Mouse (Mus musculus) neural tube, embryonic 11.5 days (tissue): ENCODE results near the gene Stk32c. TPM values are rescaled to one million over a fixed set of nuclear protein-coding genes. Genes with fewer than 3 reads are reported as not detected.

Experiments
- ATAC-seq: fragments of 200-750 bp; cut with Nextera tagmentation; 2 replicates; pipeline ENCODE4 v1.8.0; 2017; ENCODE audit warnings: moderate number of reproducible peaks, mild to moderate bottlenecking, moderate TSS enrichment, moderate library complexity; ENCODE audit not compliant: insufficient read depth, low FRiP score, low TSS enrichment
- DNase-seq: peaks from one replicate; pipeline ENCODE4 v3.0.0-alpha.2; 2015; ENCODE audit warnings: low spot score
- H3K27ac ChIP-seq: fragments of 300-500 bp; sonication (generic); 2 replicates; pipeline ENCODE4 v1.5.1; 2014; ENCODE audit warnings: low read depth, mild to moderate bottlenecking, low read length
- H3K27me3 ChIP-seq: fragments of 300-500 bp; sonication (generic); 2 replicates; pipeline ENCODE4 v1.6.1; 2014; ENCODE audit warnings: mild to moderate bottlenecking, low read length, mixed read lengths; ENCODE audit not compliant: control insufficient read depth, insufficient read depth
- H3K36me3 ChIP-seq: fragments of 300-500 bp; sonication (generic); 2 replicates; pipeline ENCODE4 v1.6.1; 2014; ENCODE audit warnings: mild to moderate bottlenecking, low read length, moderate library complexity, mixed read lengths; ENCODE audit not compliant: control insufficient read depth, insufficient read depth
- H3K4me1 ChIP-seq: fragments of 300-500 bp; sonication (generic); 2 replicates; pipeline ENCODE4 v1.6.1; 2014; ENCODE audit warnings: low read length, mixed read lengths; ENCODE audit not compliant: control insufficient read depth, insufficient read depth
- H3K4me2 ChIP-seq: fragments of 300-500 bp; sonication (generic); 2 replicates; pipeline ENCODE4 v1.6.1; 2014; ENCODE audit warnings: low read depth, mild to moderate bottlenecking, moderate library complexity
- H3K4me3 ChIP-seq: fragments of 300-500 bp; sonication (generic); 2 replicates; pipeline ENCODE4 v1.5.1; 2014; ENCODE audit warnings: low read depth, low read length
- H3K9ac ChIP-seq: fragments of 300-500 bp; sonication (generic); 2 replicates; pipeline ENCODE4 v1.6.1; 2014; ENCODE audit warnings: mild to moderate bottlenecking, low read length
- H3K9me3 ChIP-seq: fragments of 300-500 bp; sonication (generic); 2 replicates; pipeline ENCODE4 v1.6.1; 2016; ENCODE audit warnings: low read length; ENCODE audit not compliant: control insufficient read depth
- WGBS: fragments of 180-500 bp; shearing (Covaris S2); extraction: QIAGEN DNeasy Blood & Tissue Kit; methylation state at CpG from one replicate; pipeline ENCODE4 v1.1.7; 2014; 5-methylcytosine and 5-hydroxymethylcytosine counted together
- polyA plus RNA-seq: library from polyadenylated mRNA; unstranded; fragments of >200 nt; fragmentation: Nextera tagmentation; extraction: Ambion mirVana; gene quantifications from 2 replicates; pipeline ENCODE4 v1.2.1, GENCODE M21; 2014

The Stk32c gene
- polyA plus RNA-seq, 1 experiment from 2014 or later, result 0.46 TPM

DNA sequence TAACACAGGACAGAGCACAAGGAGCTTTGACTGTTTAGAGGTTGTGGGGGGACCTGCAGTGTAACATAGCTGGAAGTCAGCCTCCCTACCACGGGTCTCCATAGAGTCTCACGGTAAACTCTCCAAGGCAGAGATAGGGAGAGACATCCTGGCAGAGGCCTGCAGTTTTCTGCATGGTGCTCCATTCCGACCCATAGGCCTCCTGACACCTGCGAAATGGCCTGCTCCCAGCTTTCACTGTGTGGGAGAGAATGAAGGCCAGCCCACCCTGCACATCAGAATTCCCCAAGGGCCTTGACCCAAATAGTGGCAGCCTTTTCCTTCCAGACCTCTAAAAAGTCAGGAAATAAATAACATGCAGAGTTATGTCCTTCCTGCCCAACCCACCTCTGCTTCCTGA, 22.5 kb downstream of the Stk32c start:
- H3K4me1 ChIP-seq, result peaks cover 8% of the 10 kb centered on the region
- WGBS, result 97% methylated on average over 4 of the region's 4 CpGs
- no peak overlapping the region for H3K4me3 ChIP-seq
- no peak overlapping the region for H3K27ac ChIP-seq
- H3K27me3 ChIP-seq, result peaks cover 12% of the 10 kb centered on the region
- no peaks in the 10 kb centered on the region for H3K36me3 ChIP-seq
- ATAC-seq, result no peak
- no peak for DNase-seq
- no peak overlapping the region for H3K9ac ChIP-seq
- no peak overlapping the region for H3K4me2 ChIP-seq
- no peaks in the 10 kb centered on the region for H3K9me3 ChIP-seq

DNA sequence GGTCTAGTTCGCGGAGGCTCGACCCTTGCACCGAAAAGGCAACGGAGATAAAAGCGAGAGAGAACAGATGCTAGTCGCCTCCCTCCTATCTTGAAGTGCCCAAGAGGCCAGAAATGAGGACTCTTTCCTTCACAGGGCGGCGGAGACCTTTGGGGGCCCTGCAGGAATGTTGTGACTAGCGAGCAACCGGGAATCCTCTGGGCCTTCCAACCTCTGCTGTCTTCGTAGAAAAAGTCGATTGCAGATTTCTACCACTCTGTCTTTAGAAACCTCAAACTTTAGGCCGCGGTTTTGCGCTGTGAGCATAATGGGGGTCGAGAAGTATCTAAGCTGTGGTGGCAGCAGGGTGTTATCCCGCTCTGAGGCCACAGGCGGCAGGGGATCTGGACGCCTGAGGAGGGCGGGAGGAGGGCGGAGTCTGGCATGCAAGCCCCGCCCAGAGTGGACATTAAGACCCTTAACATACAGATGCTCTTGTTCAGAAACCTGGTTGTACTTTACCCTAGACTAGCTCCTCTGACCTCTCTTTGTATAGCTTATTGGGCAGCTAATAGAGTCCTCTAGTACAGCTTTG, 24.4 kb downstream of the Stk32c start:
- peaks cover 8% of the 10 kb centered on the region for H3K4me1 ChIP-seq
- peak overlapping the region; percentile 96 for H3K4me2 ChIP-seq
- H3K27ac ChIP-seq, result no peak overlapping the region
- H3K4me3 ChIP-seq, result peak overlapping the region; percentile 72
- no peaks in the 10 kb centered on the region for H3K36me3 ChIP-seq
- H3K27me3 ChIP-seq, result peaks cover 12% of the 10 kb centered on the region
- 3% methylated on average over 23 of the region's 23 CpGs for WGBS
- ATAC-seq, result peak; percentile 78; the same call in 1 of the 2 replicates
- peak overlapping the region; percentile 67; the same call in 1 of the 2 replicates for H3K9ac ChIP-seq
- H3K9me3 ChIP-seq, result no peaks in the 10 kb centered on the region
- DNase-seq, result peak; percentile 74

DNA sequence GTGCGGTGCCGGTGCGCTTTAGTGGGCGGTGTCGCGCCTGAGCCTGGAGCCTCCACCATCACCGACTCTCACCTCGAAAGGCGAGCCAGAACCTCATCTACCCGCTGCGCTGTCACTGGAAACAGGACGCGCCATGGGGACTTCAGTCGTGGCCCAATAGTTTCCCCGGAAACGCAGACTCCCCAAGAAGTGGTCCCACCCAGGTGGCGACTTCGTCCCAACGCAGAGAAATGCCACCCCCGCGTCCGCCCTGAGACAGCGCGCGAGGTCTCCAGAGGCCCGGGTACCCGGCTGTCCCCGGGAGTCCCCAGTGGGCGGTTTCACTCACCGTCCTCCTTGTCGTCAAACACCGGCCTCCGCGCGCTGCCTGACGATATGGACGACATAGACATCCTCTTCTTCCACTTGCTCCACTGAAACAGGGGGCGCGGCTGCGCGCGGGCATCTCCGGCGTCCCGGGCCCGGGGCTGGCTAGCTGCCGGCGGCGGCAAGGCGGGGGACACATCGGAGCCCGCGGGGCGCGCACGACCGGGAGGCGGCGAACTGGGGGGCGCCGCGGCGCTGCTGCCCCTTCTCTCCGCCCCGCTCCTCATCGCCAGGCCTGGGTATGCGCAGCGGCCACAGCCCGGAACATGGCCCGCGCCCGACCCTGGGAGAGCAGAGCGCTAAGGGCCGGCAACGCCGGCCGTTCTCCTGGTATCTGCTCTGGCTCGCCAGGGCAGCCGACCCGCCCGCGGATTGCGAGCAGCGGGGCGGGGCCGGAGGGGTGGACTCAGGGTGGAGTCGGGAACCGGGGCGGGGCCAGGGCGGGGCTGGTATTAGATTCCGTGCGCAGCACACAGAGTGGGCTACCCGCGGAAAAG, 25.1 kb downstream of the Stk32c start:
- peak overlapping the region; percentile 67 for H3K9ac ChIP-seq
- H3K36me3 ChIP-seq, result no peaks in the 10 kb centered on the region
- H3K4me1 ChIP-seq, result peaks cover 8% of the 10 kb centered on the region
- WGBS, result under 1% methylated on average over 89 of the region's 94 CpGs
- 0 out of 2 replicates have a peak overlapping the region, but pooled peaks have one; percentile 39 for H3K27ac ChIP-seq
- peaks cover 12% of the 10 kb centered on the region for H3K27me3 ChIP-seq
- peak overlapping the region; percentile 72 for H3K4me3 ChIP-seq
- no peaks in the 10 kb centered on the region for H3K9me3 ChIP-seq
- DNase-seq, result peak; percentile 90
- peak; percentile 96 for ATAC-seq
- H3K4me2 ChIP-seq, result peak overlapping the region; percentile 96

DNA sequence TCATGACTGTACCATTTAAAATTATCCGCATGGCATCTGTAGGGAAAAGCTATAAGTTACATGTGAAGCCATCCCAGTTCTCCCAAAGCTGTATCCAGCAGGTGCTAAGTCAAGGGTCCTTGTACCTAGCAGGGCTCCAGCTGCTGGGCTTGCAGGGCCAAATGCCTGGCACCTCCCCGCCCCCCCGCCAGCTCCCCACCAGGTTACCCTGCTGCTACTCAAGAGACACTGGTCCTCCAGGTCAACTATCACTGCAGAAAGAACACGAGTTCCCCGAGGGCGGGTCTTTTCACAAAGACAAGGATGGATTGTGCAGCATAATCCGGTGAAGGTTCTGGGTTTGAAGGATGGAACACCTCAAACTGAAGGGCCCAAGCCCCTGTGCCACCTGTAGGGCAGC, 25.8 kb downstream of the Stk32c start:
- Histone ChIP-seq H3K27me3 (peaks cover 12% of the 10 kb centered on the region), H3K4me1 (peaks cover 8% of the 10 kb centered on the region), H3K4me3 (peak overlapping the region; percentile 72), H3K27ac (no peak overlapping the region), H3K4me2 (peak overlapping the region; percentile 96), H3K9ac (0 out of 2 replicates have a peak overlapping the region, but pooled peaks have one; percentile 67), H3K9me3 (no peaks in the 10 kb centered on the region), H3K36me3 (no peaks in the 10 kb centered on the region)
- ATAC-seq, result 0 out of 2 replicates have a peak, but pooled peaks have one; percentile 8
- no peak for DNase-seq
- 34% methylated on average over 7 of the region's 7 CpGs for WGBS

DNA sequence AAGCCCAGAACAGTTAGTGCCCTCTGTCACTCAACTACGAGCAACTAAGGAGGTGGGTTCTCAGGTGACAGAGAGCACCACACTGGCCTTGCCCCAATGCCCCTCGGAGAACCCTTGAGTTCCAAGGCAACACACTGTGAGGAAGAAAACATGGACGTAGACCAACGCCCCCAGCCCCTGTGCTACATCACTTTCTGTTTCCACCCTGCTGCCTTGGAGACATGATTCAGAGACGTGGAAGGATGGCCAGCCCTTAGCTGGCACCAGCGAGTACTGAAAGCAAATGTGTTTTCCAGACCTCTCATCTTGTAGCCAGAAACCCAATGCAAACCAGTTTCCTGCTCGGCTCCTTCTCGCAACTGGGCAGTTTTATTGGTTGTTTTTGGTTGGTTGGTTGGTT, 26.7 kb downstream of the Stk32c start:
- no peak overlapping the region for H3K27ac ChIP-seq
- H3K9me3 ChIP-seq, result no peaks in the 10 kb centered on the region
- ATAC-seq (no peak), DNase-seq (no peak)
- H3K36me3 ChIP-seq, result no peaks in the 10 kb centered on the region
- peaks cover 8% of the 10 kb centered on the region for H3K4me1 ChIP-seq
- WGBS, result 64% methylated on average over 8 of the region's 8 CpGs
- H3K9ac ChIP-seq, result no peak overlapping the region
- H3K4me3 ChIP-seq, result no peak overlapping the region
- no peak overlapping the region for H3K4me2 ChIP-seq
- H3K27me3 ChIP-seq, result peaks cover 12% of the 10 kb centered on the region

DNA sequence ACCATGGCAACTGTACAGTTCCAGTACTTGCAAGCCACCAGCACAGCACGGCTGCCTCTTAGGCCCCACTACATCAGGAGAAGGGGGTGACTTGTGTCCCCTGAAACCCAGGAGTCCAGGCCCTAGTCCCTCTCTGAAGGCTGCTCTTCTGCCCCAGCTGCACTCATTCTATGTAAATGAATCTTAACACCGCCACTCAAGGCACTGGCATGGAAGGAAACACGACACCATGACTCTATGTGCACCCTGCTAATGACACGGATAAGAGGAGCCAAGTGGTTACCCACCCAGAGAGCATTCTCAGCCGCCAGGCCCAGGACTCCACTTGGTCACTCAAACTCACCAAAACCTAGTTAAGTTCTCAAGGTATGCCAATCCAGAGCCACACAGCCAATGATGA, 27.1 kb downstream of the Stk32c start:
- DNase-seq, result no peak
- no peak for ATAC-seq
- Histone ChIP-seq H3K4me1 (peaks cover 8% of the 10 kb centered on the region), H3K9ac (no peak overlapping the region), H3K36me3 (no peaks in the 10 kb centered on the region), H3K9me3 (no peaks in the 10 kb centered on the region), H3K27me3 (peaks cover 12% of the 10 kb centered on the region), H3K27ac (no peak overlapping the region), H3K4me2 (no peak overlapping the region), H3K4me3 (no peak overlapping the region)
- WGBS, result 46% methylated on average over 5 of the region's 5 CpGs

DNA sequence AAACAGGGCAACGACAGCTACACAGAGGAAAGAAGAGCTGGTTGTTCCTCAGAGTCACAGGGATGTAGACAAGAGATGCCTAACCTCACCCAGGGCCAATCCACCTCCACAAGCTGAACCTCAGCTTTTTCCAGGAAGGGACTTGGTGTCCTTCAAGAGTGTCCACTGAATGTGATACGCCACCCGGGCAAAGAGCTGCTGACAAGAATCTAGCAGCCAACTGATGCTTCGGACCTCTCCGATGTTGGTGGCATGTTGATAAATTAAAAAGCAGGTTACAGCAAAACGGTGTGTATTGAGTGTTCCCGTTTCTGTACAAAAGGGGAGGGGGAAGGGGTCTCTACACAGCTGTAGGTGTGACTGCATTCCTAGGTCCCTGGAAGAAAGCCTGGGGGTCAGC, 28.3 kb downstream of the Stk32c start:
- H3K36me3 ChIP-seq, result no peaks in the 10 kb centered on the region
- no peaks in the 10 kb centered on the region for H3K9me3 ChIP-seq
- DNase-seq, result no peak
- no peak overlapping the region for H3K4me2 ChIP-seq
- H3K27ac ChIP-seq, result no peak overlapping the region
- peaks cover 8% of the 10 kb centered on the region for H3K4me1 ChIP-seq
- WGBS, result 86% methylated on average over 7 of the region's 7 CpGs
- no peak overlapping the region for H3K4me3 ChIP-seq
- no peak for ATAC-seq
- H3K9ac ChIP-seq, result no peak overlapping the region
- H3K27me3 ChIP-seq, result peaks cover 12% of the 10 kb centered on the region

DNA sequence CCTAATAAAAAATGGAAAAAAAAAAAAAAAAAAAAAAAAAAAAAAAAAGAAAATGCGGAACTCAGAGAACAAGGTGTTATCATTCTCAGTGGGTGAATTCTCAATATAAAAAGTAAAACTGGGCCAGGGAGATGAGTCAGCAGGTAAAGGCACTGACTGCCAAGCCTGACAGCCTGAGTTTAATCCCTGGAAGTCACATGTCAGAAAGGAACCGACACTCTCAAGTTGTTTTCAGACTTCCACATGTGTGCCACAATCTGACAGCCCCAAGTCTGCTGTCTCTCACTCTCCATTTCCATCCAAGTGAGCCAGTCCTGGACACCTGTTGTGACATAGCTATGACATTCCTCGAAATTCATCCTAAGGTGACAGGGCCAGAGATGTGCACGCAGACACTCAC, 28.7 kb downstream of the Stk32c start:
- H3K9me3 ChIP-seq, result no peaks in the 10 kb centered on the region
- H3K27ac ChIP-seq, result no peak overlapping the region
- WGBS, result 83% methylated on average over 4 of the region's 4 CpGs
- no peak overlapping the region for H3K4me2 ChIP-seq
- DNase-seq, result no peak
- no peak overlapping the region for H3K4me3 ChIP-seq
- peaks cover 12% of the 10 kb centered on the region for H3K27me3 ChIP-seq
- no peak for ATAC-seq
- H3K4me1 ChIP-seq, result peaks cover 8% of the 10 kb centered on the region
- no peak overlapping the region for H3K9ac ChIP-seq
- H3K36me3 ChIP-seq, result no peaks in the 10 kb centered on the region

DNA sequence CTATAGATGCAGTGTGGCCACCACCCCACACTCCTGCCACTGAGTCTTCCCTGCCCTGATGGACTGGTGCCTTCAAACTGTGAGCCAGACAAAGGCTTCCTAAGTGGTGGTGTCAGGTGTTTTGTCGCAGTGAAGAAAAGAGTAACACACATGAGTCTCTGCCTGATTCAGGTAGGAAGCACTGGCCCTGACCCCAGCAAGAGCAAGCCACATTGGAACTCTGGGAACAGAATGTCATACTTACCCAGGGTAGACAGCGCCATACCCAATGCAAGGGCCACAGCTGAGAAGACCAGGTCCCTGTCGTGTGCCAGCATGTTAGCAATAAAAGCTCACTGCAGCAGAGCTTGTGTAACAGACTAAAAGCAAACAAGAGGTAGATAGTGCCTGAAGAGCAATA, 33.0 kb downstream of the Stk32c start:
- no peak overlapping the region for H3K27ac ChIP-seq
- no peaks in the 10 kb centered on the region for H3K9me3 ChIP-seq
- H3K36me3 ChIP-seq, result no peaks in the 10 kb centered on the region
- ATAC-seq, result no peak
- no peaks in the 10 kb centered on the region for H3K27me3 ChIP-seq
- no peak overlapping the region for H3K9ac ChIP-seq
- no peak overlapping the region for H3K4me3 ChIP-seq
- no peak overlapping the region for H3K4me2 ChIP-seq
- 93% methylated on average over 3 of the region's 3 CpGs for WGBS
- no peak for DNase-seq
- no peaks in the 10 kb centered on the region for H3K4me1 ChIP-seq
